Mouse (Mus musculus) ES-E14 (cell line): ENCODE measurements at regions not wholly inside any gene's neighbourhood (a gene's known extent, or its start where the extent isn't known, plus 50 kb on each side); places are given as distances from the start of the nearest gene placed in this dataset.

Experiments used
- DNase-seq: peaks from one replicate; pipeline ENCODE4 v3.0.0-alpha.2; 2013; ENCODE audit warnings: low read depth, low spot score
- H3K27ac ChIP-seq: 2 replicates; pipeline ENCODE4 v1.5.1; 2012; ENCODE audit warnings: low read depth, mild to moderate bottlenecking, low read length, moderate library complexity, mixed read lengths; ENCODE audit not compliant: poor library complexity, insufficient read depth, severe bottlenecking
- H3K36me3 ChIP-seq: 2 replicates; pipeline ENCODE4 v1.6.1; 2012; ENCODE audit warnings: mild to moderate bottlenecking, low read length, moderate library complexity, mixed read lengths; ENCODE audit not compliant: control insufficient read depth, poor library complexity, insufficient read depth, severe bottlenecking
- H3K4me1 ChIP-seq, 2 experiments: fragments of 150-350 bp in 1 of 2; sonication (generic) in 1 of 2; 2 replicates each; pipeline ENCODE4 v1.6.1; 2012; ENCODE audit warnings: low read length in 2 of 2, mild to moderate bottlenecking in 1 of 2, mixed read lengths in 1 of 2; ENCODE audit not compliant: control insufficient read depth in 2 of 2, insufficient read depth in 2 of 2, poor library complexity in 1 of 2
- H3K4me3 ChIP-seq, 2 experiments: fragments of 150-350 bp in 1 of 2; sonication (generic) in 1 of 2; 2 replicates each; pipeline ENCODE4 v1.5.1; 2012; ENCODE audit warnings: low read length in 2 of 2, low read depth in 1 of 2, mild to moderate bottlenecking in 1 of 2, mixed read lengths in 1 of 2; ENCODE audit not compliant: insufficient read depth in 1 of 2, poor library complexity in 1 of 2, severe bottlenecking in 1 of 2
- H3K9ac ChIP-seq: 2 replicates; pipeline ENCODE4 v1.6.1; 2012; ENCODE audit warnings: low read depth, mild to moderate bottlenecking, low read length, mixed read lengths; ENCODE audit not compliant: poor library complexity, insufficient read depth, severe bottlenecking
- H3K9me3 ChIP-seq: fragments of 150-350 bp; sonication (generic); 2 replicates; pipeline ENCODE4 v1.6.1; 2012; ENCODE audit warnings: low read depth, mild to moderate bottlenecking, low read length; ENCODE audit not compliant: control insufficient read depth, insufficient read depth
- CHD2 ChIP-seq: IDR thresholded peaks from 2 replicates; pipeline ENCODE4 v1.6.1; 2014; ENCODE audit warnings: mild to moderate bottlenecking, low read depth, low read length, inconsistent platforms
- HCFC1 ChIP-seq: IDR thresholded peaks from 2 replicates; pipeline ENCODE4 v1.6.1; 2012; ENCODE audit warnings: low read length, inconsistent platforms, borderline replicate concordance; ENCODE audit not compliant: insufficient read depth
- MAFK ChIP-seq: IDR thresholded peaks from 2 replicates; pipeline ENCODE4 v1.6.1; 2014; ENCODE audit warnings: mild to moderate bottlenecking, low read depth, low read length, inconsistent platforms; ENCODE audit not compliant: insufficient read depth
- ZC3H11A ChIP-seq: IDR thresholded peaks from 2 replicates; pipeline ENCODE4 v1.6.1; 2012; ENCODE audit warnings: low read depth, mild to moderate bottlenecking, inconsistent platforms, low read length, borderline replicate concordance
- ZNF384 ChIP-seq: IDR thresholded peaks from 2 replicates; pipeline ENCODE4 v1.6.1; 2012; ENCODE audit warnings: low read depth, low read length, inconsistent platforms
- in situ Hi-C, 2 experiments: fragments of 600-800 bp; cut with MboI; formaldehyde crosslinking; loops; one replicate each; pipeline ENCODE4 v1.15.1; 2025; ENCODE audit warnings: low sequenced_read_pairs in 2 of 2, inconsistent platforms in 1 of 2; ENCODE audit not compliant: unreplicated experiment in 2 of 2

DNA sequence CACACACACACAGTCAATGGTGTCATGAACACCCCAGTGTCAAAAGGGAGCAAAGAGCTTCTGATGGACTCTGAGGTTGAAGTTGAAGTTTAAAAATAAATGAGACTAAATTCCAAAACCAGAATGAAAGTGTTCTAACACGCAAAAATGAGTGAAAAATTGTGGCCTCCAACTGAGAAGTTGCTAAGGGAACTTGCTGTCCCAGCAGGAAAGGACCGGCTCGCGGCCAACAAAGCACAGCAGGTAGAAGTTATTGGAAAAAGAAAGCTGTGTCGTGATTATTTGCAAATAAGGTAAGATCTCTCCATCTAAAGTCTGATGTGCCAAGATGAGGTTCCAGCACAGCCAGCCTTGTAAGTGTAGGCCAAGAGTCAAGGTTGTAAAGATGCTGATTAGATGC is 169.7 kb downstream of the Nrp2 start:
- TF ChIP-seq HCFC1: no peak
- TF ChIP-seq ZC3H11A: no peak
- no peak for TF ChIP-seq ZNF384
- no peak for TF ChIP-seq MAFK
- TF ChIP-seq CHD2: no peak
- DNase-seq: no peak
- no peak overlapping the region for H3K9ac ChIP-seq

DNA sequence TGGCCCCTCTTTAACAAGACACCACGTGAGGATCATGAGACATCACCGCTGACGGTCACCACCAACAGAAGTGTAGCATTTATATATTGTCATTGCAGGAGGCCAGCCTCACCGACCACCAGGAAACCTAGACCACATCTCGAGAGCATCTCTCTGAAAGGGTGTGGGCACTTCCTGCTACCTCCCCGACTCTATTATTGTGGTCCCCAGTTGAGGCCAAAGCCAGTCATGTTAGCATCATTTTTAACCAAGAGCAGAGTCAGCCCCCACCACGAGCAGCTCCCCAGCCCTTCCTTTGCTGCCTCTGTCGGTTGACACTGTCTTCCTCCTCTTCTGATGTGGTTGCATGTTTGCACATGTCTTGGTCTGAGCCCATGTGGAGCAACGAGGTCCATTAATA is 172.5 kb downstream of the Nrp2 start:
- H3K27ac ChIP-seq: peak overlapping the region; percentile 16; the same call in 1 of the 2 replicates
- no peaks in the 10 kb centered on the region for H3K4me1 ChIP-seq
- no peak overlapping the region for H3K4me3 ChIP-seq
- DNase-seq: no peak
- TF ChIP-seq HCFC1 (no peak), CHD2 (no peak), MAFK (no peak), ZNF384 (no peak), ZC3H11A (no peak)
- no peak overlapping the region for H3K9ac ChIP-seq
- in situ Hi-C loops: no loop called here
- no peaks in the 10 kb centered on the region for H3K36me3 ChIP-seq
- no peaks in the 10 kb centered on the region for H3K9me3 ChIP-seq

More for the DNA sequence above, 169.7 kb downstream of the Nrp2 start:
- Histone ChIP-seq H3K36me3 (no peaks in the 10 kb centered on the region), H3K4me3 (no peak overlapping the region), H3K9me3 (no peaks in the 10 kb centered on the region), H3K27ac (no peak overlapping the region), H3K4me1 (no peaks in the 10 kb centered on the region)
- in situ Hi-C loops: no loop called here

GRCm38 (mm10) chr1:62876685-62877084 is 173.6 kb downstream of the Nrp2 start:
- no peak for DNase-seq
- no peak overlapping the region for H3K27ac ChIP-seq
- in situ Hi-C loops: no loop called here
- TF ChIP-seq ZC3H11A: no peak
- no peak for TF ChIP-seq HCFC1
- no peak for TF ChIP-seq ZNF384
- no peak for TF ChIP-seq CHD2
- no peak for TF ChIP-seq MAFK
- no peaks in the 10 kb centered on the region for H3K9me3 ChIP-seq
- H3K36me3 ChIP-seq: no peaks in the 10 kb centered on the region
- no peaks in the 10 kb centered on the region for H3K4me1 ChIP-seq
- H3K9ac ChIP-seq: no peak overlapping the region
- H3K4me3 ChIP-seq: no peak overlapping the region

DNA sequence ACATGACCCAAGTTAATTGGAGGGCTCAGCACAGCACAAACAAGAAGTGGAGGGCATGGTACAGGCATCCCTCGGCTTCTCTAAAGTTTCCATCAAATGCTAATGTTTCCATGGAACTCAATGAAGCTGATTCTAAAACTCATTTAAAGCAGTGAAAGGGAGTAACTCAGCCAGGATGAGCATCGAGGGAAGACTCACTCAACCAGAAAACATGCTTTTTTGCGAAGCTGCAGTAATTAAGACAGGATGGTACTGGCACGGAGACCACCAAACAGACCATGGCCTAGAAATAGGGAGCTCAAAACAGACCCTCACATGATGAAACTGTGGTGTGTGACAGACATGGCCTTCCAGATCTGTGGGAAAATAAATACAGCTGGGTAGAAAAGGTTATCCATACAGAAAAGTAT is 177.8 kb downstream of the Nrp2 start:
- H3K27ac ChIP-seq: no peak overlapping the region
- in situ Hi-C loops: no loop called here
- H3K9ac ChIP-seq: no peak overlapping the region
- H3K9me3 ChIP-seq: no peaks in the 10 kb centered on the region
- H3K4me3 ChIP-seq: no peak overlapping the region
- no peak for TF ChIP-seq CHD2
- TF ChIP-seq ZNF384: no peak
- TF ChIP-seq MAFK: no peak
- TF ChIP-seq ZC3H11A: no peak
- TF ChIP-seq HCFC1: no peak
- DNase-seq: no peak
- no peaks in the 10 kb centered on the region for H3K36me3 ChIP-seq
- no peaks in the 10 kb centered on the region for H3K4me1 ChIP-seq

DNA sequence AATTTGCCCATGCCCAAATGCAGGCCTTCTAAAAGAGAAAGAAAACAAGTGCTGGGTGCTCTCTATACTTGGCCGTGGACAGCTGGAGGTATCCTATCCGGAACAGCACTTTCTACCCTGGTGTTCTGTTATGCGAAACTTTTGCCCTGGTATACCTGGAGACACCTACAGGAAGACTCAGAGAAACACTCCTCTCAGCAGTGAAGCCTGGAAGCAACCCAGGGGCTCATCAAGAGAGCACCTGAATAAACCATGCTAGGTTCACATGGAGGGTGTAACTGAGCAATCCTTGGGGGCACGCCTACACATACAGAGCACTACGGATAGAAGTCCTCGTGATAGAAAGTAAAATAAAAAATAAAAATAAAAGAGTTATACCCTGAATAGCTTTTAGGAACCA is 178.4 kb downstream of the Nrp2 start:
- in situ Hi-C loops: no loop called here
- Histone ChIP-seq H3K4me3 (no peak overlapping the region), H3K36me3 (no peaks in the 10 kb centered on the region), H3K9me3 (no peaks in the 10 kb centered on the region), H3K4me1 (no peaks in the 10 kb centered on the region), H3K27ac (no peak overlapping the region), H3K9ac (no peak overlapping the region)
- no peak for DNase-seq
- TF ChIP-seq CHD2: no peak
- no peak for TF ChIP-seq ZC3H11A
- no peak for TF ChIP-seq ZNF384
- TF ChIP-seq HCFC1: no peak
- no peak for TF ChIP-seq MAFK
